Mouse (Mus musculus): ENCODE data around the gene Dab2ip. TPM values are rescaled to one million over a fixed set of nuclear protein-coding genes. Genes with fewer than 3 reads are reported as not detected.

Dab2ip gene
- polyA plus RNA-seq, 1 experiment = 9.8 TPM

DNA sequence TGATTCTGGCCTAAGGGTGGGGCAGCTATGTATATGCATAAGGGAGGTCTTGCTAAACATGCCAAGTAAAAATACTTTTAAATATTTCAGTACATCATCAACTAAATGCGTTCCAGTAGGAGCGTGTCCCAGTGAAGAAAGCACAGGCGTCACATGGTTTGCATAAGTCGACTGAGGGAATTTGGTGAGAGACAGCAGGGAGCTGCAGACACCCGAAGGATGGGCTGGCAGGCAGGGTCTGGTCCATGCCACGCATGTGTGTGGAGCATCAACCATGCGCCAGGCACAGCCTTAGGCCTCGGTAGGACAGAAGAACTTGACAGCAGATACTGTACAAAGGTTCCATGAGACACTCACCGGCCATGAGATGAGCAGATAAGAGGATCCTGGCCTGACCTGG is 218.9 kb downstream of the Dab2ip start:
- 85% methylated on average over 9 of the region's 9 CpGs for WGBS
- H3K4me3 ChIP-seq (replicated peaks; ENCODE audit: control insufficient read depth, low read depth, low read length) = no peak overlapping the region
- H3K4me1 ChIP-seq (ENCODE audit: control insufficient read depth, insufficient read depth, low read length) = no peaks in the 10 kb centered on the region
- TF ChIP-seq CTCF (IDR thresholded peaks at IDR 0.05; ENCODE audit: control insufficient read depth, insufficient read depth, low read length) = no peak
- TF ChIP-seq POLR2A (IDR thresholded peaks at IDR 0.05; ENCODE audit: borderline replicate concordance, control insufficient read depth, low read depth, low read length) = no peak
- no peak overlapping the region for H3K27ac ChIP-seq (ENCODE audit: control insufficient read depth, insufficient read depth, low read depth, low read length, poor library complexity)

GRCm38 (mm10) chr2:35779266-35779665 is 221.2 kb downstream of the Dab2ip start:
- 86% methylated on average over 5 of the region's 5 CpGs for WGBS
- Histone ChIP-seq H3K27ac (ENCODE audit: control insufficient read depth, insufficient read depth, low read depth, low read length, poor library complexity) (no peak overlapping the region), H3K4me1 (ENCODE audit: control insufficient read depth, insufficient read depth, low read length) (no peaks in the 10 kb centered on the region), H3K4me3 (replicated peaks; ENCODE audit: control insufficient read depth, low read depth, low read length) (no peak overlapping the region)
- TF ChIP-seq CTCF (IDR thresholded peaks at IDR 0.05; ENCODE audit: control insufficient read depth, insufficient read depth, low read length) = no peak
- no peak for TF ChIP-seq POLR2A (IDR thresholded peaks at IDR 0.05; ENCODE audit: borderline replicate concordance, control insufficient read depth, low read depth, low read length)

Other genes with a start within 250 kb of the Dab2ip start
- 152 and 203 TPM in 2 replicates for gene Stom, start 221.3 kb upstream of the Dab2ip start, polyA plus RNA-seq (2011; ENCODE audit: insufficient read depth, insufficient read length, low replicate concordance, missing spikeins)
- gene 4930568D16Rik, start 190.5 kb upstream of the Dab2ip start, polyA plus RNA-seq (2011; ENCODE audit: insufficient read depth, insufficient read length, low replicate concordance, missing spikeins) = not detected in 2 replicates
- gene 4930402F06Rik, start 161.1 kb upstream of the Dab2ip start, polyA plus RNA-seq (2011; ENCODE audit: insufficient read depth, insufficient read length, low replicate concordance, missing spikeins) = not detected in 2 replicates
- 7.3 and 16.2 TPM in 2 replicates for gene Ggta1, start 95.0 kb upstream of the Dab2ip start, polyA plus RNA-seq (2011; ENCODE audit: insufficient read depth, insufficient read length, low replicate concordance, missing spikeins)